Mouse (Mus musculus) ES-Bruce4 (cell line): ENCODE measurements at regions not wholly inside any gene's neighbourhood (a gene's known extent, or its start where the extent isn't known, plus 50 kb on each side); places are given as distances from the start of the nearest gene placed in this dataset.

Experiments
- CTCF ChIP-seq: IDR thresholded peaks from one replicate; pipeline ENCODE4 v1.8.1; 2011; ENCODE audit warnings: low read depth, low read length
- EP300 ChIP-seq: IDR thresholded peaks from 2 replicates; pipeline ENCODE4 v1.6.1; 2011; ENCODE audit warnings: low read depth, low read length; ENCODE audit not compliant: insufficient read depth
- POLR2A ChIP-seq: IDR thresholded peaks from one replicate; pipeline ENCODE4 v1.8.1; 2011; ENCODE audit warnings: low read length; ENCODE audit not compliant: insufficient read depth

DNA sequence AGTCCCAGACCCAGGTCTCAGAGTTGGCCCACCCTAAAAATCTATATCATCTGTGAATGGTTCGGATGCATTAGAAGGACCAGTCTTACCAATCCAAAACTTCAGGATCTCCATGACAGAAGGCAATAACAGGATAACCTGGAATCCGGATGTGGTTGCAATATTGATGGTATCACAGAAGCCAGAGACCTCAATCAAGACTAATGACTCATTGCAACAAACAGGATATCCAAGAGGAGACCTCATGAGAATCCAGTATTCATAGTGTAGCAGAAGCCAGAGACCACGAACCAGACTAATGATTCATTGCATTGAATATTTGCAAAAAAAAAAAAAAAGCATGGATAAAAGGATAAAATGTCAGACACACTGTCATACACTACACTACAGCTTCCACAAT, 212.7 kb upstream of the Atp10a start:
- no peak for TF ChIP-seq CTCF
- no peak for TF ChIP-seq POLR2A
- no peak for TF ChIP-seq EP300
